Mouse (Mus musculus) heart, embryonic 10.5 days (tissue): ENCODE measurements around the gene Fam185a. TPM values are rescaled to one million over a fixed set of nuclear protein-coding genes. Genes with fewer than 3 reads are reported as not detected.

Experiments
- DNase-seq: peaks from one replicate; pipeline ENCODE4 v3.0.0-alpha.2; 2017; ENCODE audit warnings: low spot score
- H3K27ac ChIP-seq: fragments of 300-500 bp; sonication (generic); 2 replicates; pipeline ENCODE4 v1.5.1; 2016; ENCODE audit warnings: mild to moderate bottlenecking
- H3K27me3 ChIP-seq: fragments of 300-500 bp; sonication (generic); 2 replicates; pipeline ENCODE4 v1.6.1; 2016; ENCODE audit warnings: mild to moderate bottlenecking; ENCODE audit not compliant: poor library complexity, insufficient read depth, severe bottlenecking
- H3K36me3 ChIP-seq: fragments of 300-500 bp; sonication (generic); 2 replicates; pipeline ENCODE4 v1.6.1; 2016; ENCODE audit warnings: mild to moderate bottlenecking, moderate library complexity
- H3K4me1 ChIP-seq: fragments of 300-500 bp; sonication (generic); 2 replicates; pipeline ENCODE4 v1.6.1; 2016; ENCODE audit warnings: mild to moderate bottlenecking
- H3K4me3 ChIP-seq: fragments of 300-500 bp; sonication (generic); 2 replicates; pipeline ENCODE4 v1.5.1; 2016; ENCODE audit warnings: mild to moderate bottlenecking, moderate library complexity
- H3K9me3 ChIP-seq: fragments of 300-500 bp; sonication (generic); 2 replicates; pipeline ENCODE4 v1.6.1; 2016; ENCODE audit warnings: mild to moderate bottlenecking, moderate library complexity
- WGBS: fragments of 180-500 bp; shearing (Covaris S2); methylation state at CpG from one replicate; pipeline ENCODE4 v1.1.7; 2016; 5-methylcytosine and 5-hydroxymethylcytosine counted together
- polyA plus RNA-seq: library from polyadenylated mRNA; unstranded; fragments of >200 nt; fragmentation: Nextera tagmentation; extraction: Ambion mirVana; gene quantifications from 2 replicates; pipeline ENCODE4 v1.2.1, GENCODE M21; 2016

Fam185a gene
- polyA plus RNA-seq, 1 experiment from 2014 or later: 8.6 TPM

- Histone ChIP-seq H3K4me3 (no peak overlapping the region), H3K4me1 (peaks cover 20% of the 10 kb centered on the region), H3K27ac (no peak overlapping the region), H3K9me3 (no peaks in the 10 kb centered on the region), H3K27me3 (no peaks in the 10 kb centered on the region), H3K36me3 (no peaks in the 10 kb centered on the region)
- WGBS: 53% methylated on average over 12 of the region's 13 CpGs
- DNase-seq: no peak
Observed at GRCm38 (mm10) chr5:21391616-21392384, 33.0 kb upstream of the Fam185a start.

GRCm38 (mm10) chr5:21394562-21394961, 30.2 kb upstream of the Fam185a start:
- H3K36me3 ChIP-seq: no peaks in the 10 kb centered on the region
- H3K27me3 ChIP-seq: no peaks in the 10 kb centered on the region
- peaks cover 20% of the 10 kb centered on the region for H3K4me1 ChIP-seq
- no peak overlapping the region for H3K4me3 ChIP-seq
- 84% methylated on average over 2 of the region's 2 CpGs for WGBS
- no peak for DNase-seq
- peak overlapping the region; percentile 70 for H3K27ac ChIP-seq
- H3K9me3 ChIP-seq: no peaks in the 10 kb centered on the region

- peaks cover 20% of the 10 kb centered on the region for H3K4me1 ChIP-seq
- DNase-seq: no peak
- no peaks in the 10 kb centered on the region for H3K27me3 ChIP-seq
- H3K36me3 ChIP-seq: no peaks in the 10 kb centered on the region
- H3K27ac ChIP-seq: peak overlapping the region; percentile 71; the same call in 1 of the 2 replicates
- WGBS: 39% methylated on average over 7 of the region's 7 CpGs
- H3K9me3 ChIP-seq: no peaks in the 10 kb centered on the region
- H3K4me3 ChIP-seq: no peak overlapping the region
Observed at GRCm38 (mm10) chr5:21395205-21395840, 29.4 kb upstream of the Fam185a start.

GRCm38 (mm10) chr5:21411261-21411666, 13.5 kb upstream of the Fam185a start:
- WGBS: 44% methylated on average over 5 of the region's 5 CpGs
- H3K27ac ChIP-seq: no peak overlapping the region
- no peaks in the 10 kb centered on the region for H3K9me3 ChIP-seq

GRCm38 (mm10) chr5:21412056-21412455, 12.7 kb upstream of the Fam185a start:
- no peak for DNase-seq
- Histone ChIP-seq H3K36me3 (no peaks in the 10 kb centered on the region), H3K27ac (no peak overlapping the region), H3K4me3 (no peak overlapping the region), H3K4me1 (peaks cover 5% of the 10 kb centered on the region; the same call in 1 of the 2 replicates), H3K27me3 (no peaks in the 10 kb centered on the region), H3K9me3 (no peaks in the 10 kb centered on the region)
- WGBS: 79% methylated on average over 5 of the region's 5 CpGs

More at GRCm38 (mm10) chr5:21411261-21411666, 13.5 kb upstream of the Fam185a start:
- no peak for DNase-seq
- Histone ChIP-seq H3K4me1 (peaks cover 5% of the 10 kb centered on the region; the same call in 1 of the 2 replicates), H3K36me3 (no peaks in the 10 kb centered on the region), H3K27me3 (no peaks in the 10 kb centered on the region), H3K4me3 (no peak overlapping the region)

- Histone ChIP-seq H3K9me3 (no peaks in the 10 kb centered on the region), H3K36me3 (no peaks in the 10 kb centered on the region), H3K4me3 (no peak overlapping the region), H3K27me3 (no peaks in the 10 kb centered on the region), H3K4me1 (peaks cover 5% of the 10 kb centered on the region; the same call in 1 of the 2 replicates), H3K27ac (no peak overlapping the region)
- 86% methylated on average over 3 of the region's 3 CpGs for WGBS
- DNase-seq: no peak
Observed at GRCm38 (mm10) chr5:21413322-21413721, 11.4 kb upstream of the Fam185a start.

GRCm38 (mm10) chr5:21414116-21414820, 10.5 kb upstream of the Fam185a start:
- no peak for DNase-seq
- Histone ChIP-seq H3K27ac (no peak overlapping the region), H3K4me1 (peaks cover 5% of the 10 kb centered on the region; the same call in 1 of the 2 replicates), H3K36me3 (no peaks in the 10 kb centered on the region), H3K27me3 (no peaks in the 10 kb centered on the region), H3K9me3 (no peaks in the 10 kb centered on the region), H3K4me3 (no peak overlapping the region)
- 62% methylated on average over 1 of the region's 1 CpGs for WGBS

GRCm38 (mm10) chr5:21418613-21419012, 6.1 kb upstream of the Fam185a start:
- 68% methylated on average over 4 of the region's 4 CpGs for WGBS
- Histone ChIP-seq H3K36me3 (no peaks in the 10 kb centered on the region), H3K27me3 (no peaks in the 10 kb centered on the region), H3K27ac (no peak overlapping the region), H3K4me3 (no peak overlapping the region), H3K9me3 (no peaks in the 10 kb centered on the region), H3K4me1 (no peaks in the 10 kb centered on the region)
- no peak for DNase-seq

GRCm38 (mm10) chr5:21420609-21421008, 4.1 kb upstream of the Fam185a start:
- Histone ChIP-seq H3K27me3 (no peaks in the 10 kb centered on the region), H3K4me3 (no peak overlapping the region), H3K4me1 (peaks cover 6% of the 10 kb centered on the region), H3K36me3 (no peaks in the 10 kb centered on the region), H3K9me3 (no peaks in the 10 kb centered on the region), H3K27ac (no peak overlapping the region)
- WGBS: 30% methylated on average over 1 of the region's 1 CpGs
- no peak for DNase-seq

- DNase-seq: no peak
- WGBS: 92% methylated on average over 6 of the region's 6 CpGs
- H3K27me3 ChIP-seq: no peaks in the 10 kb centered on the region
- no peak overlapping the region for H3K27ac ChIP-seq
- no peak overlapping the region for H3K4me3 ChIP-seq
- H3K4me1 ChIP-seq: peaks cover 19% of the 10 kb centered on the region
- H3K36me3 ChIP-seq: no peaks in the 10 kb centered on the region
- H3K9me3 ChIP-seq: no peaks in the 10 kb centered on the region
Observed at GRCm38 (mm10) chr5:21426666-21427065, 1.9 kb downstream of the Fam185a start.

GRCm38 (mm10) chr5:21434148-21434929, 9.6 kb downstream of the Fam185a start:
- Histone ChIP-seq H3K27ac (no peak overlapping the region), H3K9me3 (no peaks in the 10 kb centered on the region), H3K36me3 (0 out of 2 replicates have a peak, but pooled peaks cover 3% of the 10 kb centered on the region), H3K4me1 (no peaks in the 10 kb centered on the region), H3K27me3 (no peaks in the 10 kb centered on the region), H3K4me3 (no peak overlapping the region)
- WGBS: 85% methylated on average over 11 of the region's 11 CpGs
- DNase-seq: no peak

- H3K9me3 ChIP-seq: no peaks in the 10 kb centered on the region
- WGBS: 72% methylated on average over 8 of the region's 8 CpGs
- no peaks in the 10 kb centered on the region for H3K27me3 ChIP-seq
- H3K27ac ChIP-seq: no peak overlapping the region
- H3K4me1 ChIP-seq: peaks cover 9% of the 10 kb centered on the region
- DNase-seq: no peak
- 0 out of 2 replicates have a peak, but pooled peaks cover 3% of the 10 kb centered on the region for H3K36me3 ChIP-seq
- no peak overlapping the region for H3K4me3 ChIP-seq
Observed at GRCm38 (mm10) chr5:21436471-21436975, 11.8 kb downstream of the Fam185a start.
